Mouse (Mus musculus): Measurements from ENCODE around the gene Pex11b. TPM values are rescaled to one million over a fixed set of nuclear protein-coding genes. Genes with fewer than 3 reads are reported as not detected.

Pex11b gene
- 36.9 and 37.2 TPM in 2 replicates for polyA plus RNA-seq (2016; fragmentation: Nextera tagmentation; extraction: Ambion mirVana)

GRCm38 (mm10) chr3:96634928-96635879 lies at the start of gene Pex11b, which contains the start of gene Gm42957:
Pex11b (plus strand) TSS chr3:96635376.
Gm42957 (plus strand) TSS chr3:96635474.
- Histone ChIP-seq H3K9ac (peak within 1 kb of the TSS; percentile 93), H3K27me3 (replicated peaks) (no peaks in the 10 kb centered on the region), H3K36me3 (peaks cover 51% of the 10 kb centered on the region), H3K4me1 (replicated peaks) (peaks cover 27% of the 10 kb centered on the region), H3K4me2 (peak within 1 kb of the TSS; percentile 72), H3K27ac (ENCODE audit: poor library complexity, severe bottlenecking) (peak within 1 kb of the TSS; percentile 81), H3K9me3 (replicated peaks) (no peaks in the 10 kb centered on the region), H3K4me3 (peak within 1 kb of the TSS; percentile 73)
- WGBS, result 2% methylated on average over 60 of the region's 60 CpGs
- peak; percentile 91 for ATAC-seq (ENCODE audit: insufficient number of reproducible peaks, low FRiP score)

GRCm38 (mm10) chr3:96590657-96591056 lies 44.5 kb upstream of the Pex11b start:
- no peaks in the 10 kb centered on the region for H3K27me3 ChIP-seq (replicated peaks)
- no peak overlapping the region for H3K27ac ChIP-seq (ENCODE audit: poor library complexity, severe bottlenecking)
- H3K9ac ChIP-seq, result no peak overlapping the region
- H3K4me3 ChIP-seq, result no peak overlapping the region
- ATAC-seq (ENCODE audit: insufficient number of reproducible peaks, low FRiP score), result no peak
- 78% methylated on average over 4 of the region's 4 CpGs for WGBS
- peaks cover 12% of the 10 kb centered on the region for H3K4me1 ChIP-seq (replicated peaks)
- no peak overlapping the region for H3K4me2 ChIP-seq
- H3K36me3 ChIP-seq, result peaks cover 16% of the 10 kb centered on the region
- 0 out of 2 replicates have a peak, but pooled peaks cover 8% of the 10 kb centered on the region for H3K9me3 ChIP-seq (replicated peaks)

- Histone ChIP-seq H3K4me2 (peak overlapping the region; percentile 82), H3K27me3 (replicated peaks) (no peaks in the 10 kb centered on the region), H3K27ac (ENCODE audit: poor library complexity, severe bottlenecking) (peak overlapping the region; percentile 87), H3K4me1 (replicated peaks) (peaks cover 31% of the 10 kb centered on the region), H3K4me3 (peak overlapping the region; percentile 72), H3K36me3 (peaks cover 10% of the 10 kb centered on the region; the same call in 1 of the 2 replicates), H3K9me3 (replicated peaks) (0 out of 2 replicates have a peak, but pooled peaks cover 4% of the 10 kb centered on the region), H3K9ac (peak overlapping the region; percentile 80)
- ATAC-seq (ENCODE audit: insufficient number of reproducible peaks, low FRiP score), result no peak
- WGBS, result under 1% methylated on average over 10 of the region's 10 CpGs
These were observed 41.8 kb upstream of the Pex11b start for GRCm38 (mm10) chr3:96593374-96593773.

DNA sequence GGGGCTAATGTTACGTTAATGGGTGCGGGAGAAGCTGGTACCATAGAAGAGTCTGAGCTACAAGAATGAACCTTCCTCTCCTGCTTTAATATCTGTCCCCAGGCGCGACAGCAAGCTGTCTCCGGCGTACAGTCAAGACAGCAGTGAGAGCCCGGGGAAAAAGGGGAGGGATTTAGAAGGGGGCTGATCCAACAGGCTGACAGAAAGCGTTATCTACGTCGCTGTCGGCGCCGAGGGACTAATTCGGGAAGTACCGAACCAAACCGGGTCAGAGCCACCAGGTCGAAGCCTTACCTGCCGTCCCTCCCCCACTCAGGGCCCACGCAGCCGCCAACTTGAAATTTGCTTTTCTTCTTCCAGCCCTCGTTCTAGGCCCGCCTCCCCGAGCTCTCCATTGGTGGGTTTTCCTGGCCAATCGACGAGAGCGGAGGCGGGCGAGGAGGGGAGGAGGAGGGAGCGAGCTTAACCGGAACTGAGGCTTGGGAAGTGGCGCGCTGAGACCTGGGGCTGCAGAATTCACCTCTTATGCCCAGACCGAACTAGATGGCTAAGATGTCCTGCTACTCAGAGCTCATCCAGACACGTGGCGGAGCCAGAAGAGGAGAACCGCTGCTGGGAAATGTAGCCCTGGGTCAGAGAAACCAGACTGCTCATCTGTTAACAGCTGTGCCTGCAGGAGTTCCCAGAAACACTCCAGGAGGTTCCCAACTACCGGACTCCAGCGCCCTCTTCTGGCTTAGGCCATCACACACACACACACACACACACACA lies 41.2 kb upstream of the Pex11b start, which contains the start of gene Polr3gl:
Gene Polr3gl (minus strand): TSS at position 392 of the 771 bp plus-strand sequence.
- Histone ChIP-seq H3K9me3 (replicated peaks) (0 out of 2 replicates have a peak, but pooled peaks cover 4% of the 10 kb centered on the region), H3K36me3 (peaks cover 10% of the 10 kb centered on the region; the same call in 1 of the 2 replicates), H3K4me2 (peak within 1 kb of the TSS; percentile 82), H3K9ac (peak within 1 kb of the TSS; percentile 80), H3K4me1 (replicated peaks) (peaks cover 36% of the 10 kb centered on the region), H3K4me3 (peak within 1 kb of the TSS; percentile 72), H3K27ac (ENCODE audit: poor library complexity, severe bottlenecking) (peak within 1 kb of the TSS; percentile 87), H3K27me3 (replicated peaks) (0 out of 2 replicates have a peak, but pooled peaks cover 3% of the 10 kb centered on the region)
- WGBS, result 0% methylated on average over 37 of the region's 38 CpGs
- ATAC-seq (ENCODE audit: insufficient number of reproducible peaks, low FRiP score), result peak; percentile 86

GRCm38 (mm10) chr3:96594851-96595250 lies 40.3 kb upstream of the Pex11b start:
- H3K9me3 ChIP-seq (replicated peaks), result 0 out of 2 replicates have a peak, but pooled peaks cover 4% of the 10 kb centered on the region
- H3K4me2 ChIP-seq, result no peak overlapping the region
- peaks cover 8% of the 10 kb centered on the region; the same call in 1 of the 2 replicates for H3K36me3 ChIP-seq
- H3K27ac ChIP-seq (ENCODE audit: poor library complexity, severe bottlenecking), result no peak overlapping the region
- 76% methylated on average over 5 of the region's 5 CpGs for WGBS
- H3K4me3 ChIP-seq, result no peak overlapping the region
- no peak for ATAC-seq (ENCODE audit: insufficient number of reproducible peaks, low FRiP score)
- H3K4me1 ChIP-seq (replicated peaks), result peaks cover 40% of the 10 kb centered on the region
- no peak overlapping the region for H3K9ac ChIP-seq
- 0 out of 2 replicates have a peak, but pooled peaks cover 5% of the 10 kb centered on the region for H3K27me3 ChIP-seq (replicated peaks)

DNA sequence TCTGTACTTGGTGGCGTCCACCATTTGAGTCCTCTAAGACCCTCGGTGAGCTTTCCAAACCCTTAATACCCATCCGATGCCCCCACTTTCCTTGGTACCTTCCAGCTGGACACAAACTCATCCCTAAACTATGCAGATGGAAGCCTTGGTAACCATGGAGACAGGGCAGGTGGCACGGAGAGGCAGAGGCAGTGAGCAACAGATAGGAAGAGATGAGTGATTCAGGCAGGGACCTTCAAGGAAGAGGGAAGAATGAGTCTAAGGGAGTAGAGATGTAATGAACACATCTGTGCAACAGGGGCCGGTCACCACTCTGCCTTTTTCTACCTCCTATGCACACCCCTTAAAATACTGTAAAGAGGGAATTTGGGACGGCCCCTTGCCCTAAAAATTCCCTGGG lies 39.5 kb upstream of the Pex11b start:
- ATAC-seq (ENCODE audit: insufficient number of reproducible peaks, low FRiP score), result no peak
- Histone ChIP-seq H3K4me1 (replicated peaks) (peaks cover 40% of the 10 kb centered on the region), H3K9ac (peak overlapping the region; percentile 85; the same call in 1 of the 2 replicates), H3K27ac (ENCODE audit: poor library complexity, severe bottlenecking) (peak overlapping the region; percentile 74; the same call in 1 of the 2 replicates), H3K27me3 (replicated peaks) (0 out of 2 replicates have a peak, but pooled peaks cover 5% of the 10 kb centered on the region), H3K4me3 (peak overlapping the region; percentile 65), H3K4me2 (peak overlapping the region; percentile 90), H3K36me3 (peaks cover 1% of the 10 kb centered on the region; the same call in 1 of the 2 replicates), H3K9me3 (replicated peaks) (no peaks in the 10 kb centered on the region)
- WGBS, result 23% methylated on average over 6 of the region's 6 CpGs

GRCm38 (mm10) chr3:96596228-96596707 lies 38.9 kb upstream of the Pex11b start, which contains the start of gene Ankrd34a:
Ankrd34a (plus strand) TSS chr3:96596636.
- WGBS, result under 1% methylated on average over 21 of the region's 23 CpGs
- Histone ChIP-seq H3K4me3 (peak within 1 kb of the TSS; percentile 65), H3K27me3 (replicated peaks) (0 out of 2 replicates have a peak, but pooled peaks cover 5% of the 10 kb centered on the region), H3K27ac (ENCODE audit: poor library complexity, severe bottlenecking) (peak within 1 kb of the TSS; percentile 74), H3K9ac (peak within 1 kb of the TSS; percentile 85), H3K9me3 (replicated peaks) (no peaks in the 10 kb centered on the region), H3K36me3 (no peaks in the 10 kb centered on the region), H3K4me1 (replicated peaks) (peaks cover 40% of the 10 kb centered on the region), H3K4me2 (peak within 1 kb of the TSS; percentile 90)
- ATAC-seq (ENCODE audit: insufficient number of reproducible peaks, low FRiP score), result no peak

- Histone ChIP-seq H3K9ac (peak overlapping the region; percentile 85), H3K4me3 (peak overlapping the region; percentile 65), H3K27ac (ENCODE audit: poor library complexity, severe bottlenecking) (peak overlapping the region; percentile 74; the same call in 1 of the 2 replicates), H3K9me3 (replicated peaks) (no peaks in the 10 kb centered on the region), H3K4me2 (peak overlapping the region; percentile 90), H3K4me1 (replicated peaks) (peaks cover 40% of the 10 kb centered on the region), H3K27me3 (replicated peaks) (0 out of 2 replicates have a peak, but pooled peaks cover 5% of the 10 kb centered on the region), H3K36me3 (no peaks in the 10 kb centered on the region)
- ATAC-seq (ENCODE audit: insufficient number of reproducible peaks, low FRiP score), result no peak
- WGBS, result under 1% methylated on average over 11 of the region's 12 CpGs
These were observed 38.3 kb upstream of the Pex11b start for GRCm38 (mm10) chr3:96596855-96597254.

- H3K4me1 ChIP-seq (replicated peaks), result peaks cover 41% of the 10 kb centered on the region
- H3K9me3 ChIP-seq (replicated peaks), result no peaks in the 10 kb centered on the region
- peak overlapping the region; percentile 85 for H3K9ac ChIP-seq
- H3K27me3 ChIP-seq (replicated peaks), result 0 out of 2 replicates have a peak, but pooled peaks cover 5% of the 10 kb centered on the region
- peak overlapping the region; percentile 65 for H3K4me3 ChIP-seq
- H3K27ac ChIP-seq (ENCODE audit: poor library complexity, severe bottlenecking), result peak overlapping the region; percentile 74
- H3K36me3 ChIP-seq, result no peaks in the 10 kb centered on the region
- ATAC-seq (ENCODE audit: insufficient number of reproducible peaks, low FRiP score), result no peak
- peak overlapping the region; percentile 90 for H3K4me2 ChIP-seq
- under 1% methylated on average over 40 of the region's 40 CpGs for WGBS
These were observed 37.7 kb upstream of the Pex11b start for GRCm38 (mm10) chr3:96597435-96597891.

Data from heart, embryonic 12.5 days (tissue).